Mouse (Mus musculus) adrenal gland, adult (tissue): ENCODE data around the gene Gm8094.
A peak's percentile ranks its signal among the peaks of the same experiment; 100 is the strongest.
"Not testable (repeated sequence)": the region's sequence is repeated elsewhere in the genome, so short reads cannot be mapped to it uniquely, and the experiment has no call there.

Experiments
- DNase-seq, 2 experiments: peaks; one replicate each; pipeline ENCODE4 v3.0.0; 2022 to 2023; ENCODE audit warnings: low spot score in 1 of 2; ENCODE audit not compliant: inconsistent age in 2 of 2

The Gm8094 gene

DNA sequence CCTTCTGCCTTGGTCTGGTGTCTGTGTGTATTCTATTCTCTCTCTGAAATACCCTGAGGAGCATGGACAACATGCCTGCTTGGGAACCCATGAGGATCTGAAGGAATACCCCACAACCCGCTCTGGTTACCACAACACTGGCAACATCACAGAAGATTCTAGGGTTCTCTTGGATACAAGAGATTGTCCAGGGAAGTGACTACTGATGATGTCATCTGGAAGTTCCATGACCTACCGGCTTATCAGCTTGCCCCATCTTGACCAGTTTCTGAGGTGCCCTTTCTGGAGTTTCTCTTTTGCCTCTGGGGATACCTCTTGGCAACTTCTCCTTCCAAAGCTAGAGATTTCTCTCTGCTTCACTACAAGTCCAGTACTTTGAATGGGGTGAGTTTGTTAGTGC is at the start of gene Gm8094:
Gene Gm8094, minus strand, starts transcription at position 101 of the 400 bp plus-strand sequence.
- not testable (repeated sequence) for DNase-seq

DNA sequence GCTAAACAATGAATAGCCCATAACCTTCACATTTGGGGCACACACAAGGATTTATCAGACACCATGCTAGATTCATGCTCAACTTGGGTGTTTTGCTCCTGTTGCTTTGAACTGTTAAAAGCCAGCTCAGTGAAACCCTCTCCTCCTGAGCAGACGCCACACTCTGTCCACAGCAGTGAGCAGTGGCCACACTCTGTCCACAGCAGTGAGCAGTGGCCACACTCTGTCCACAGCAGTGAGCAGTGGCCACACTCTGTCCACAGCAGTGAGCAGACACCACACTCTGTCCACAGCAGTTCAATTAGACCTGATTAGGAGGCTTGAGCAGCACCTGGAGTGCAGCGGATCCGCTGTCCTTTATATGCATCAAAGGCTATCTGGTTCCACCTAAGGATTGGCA is 43.2 kb upstream of the Gm8094 start:
- DNase-seq: peak in 1 of 2 experiments; percentile 63

DNA sequence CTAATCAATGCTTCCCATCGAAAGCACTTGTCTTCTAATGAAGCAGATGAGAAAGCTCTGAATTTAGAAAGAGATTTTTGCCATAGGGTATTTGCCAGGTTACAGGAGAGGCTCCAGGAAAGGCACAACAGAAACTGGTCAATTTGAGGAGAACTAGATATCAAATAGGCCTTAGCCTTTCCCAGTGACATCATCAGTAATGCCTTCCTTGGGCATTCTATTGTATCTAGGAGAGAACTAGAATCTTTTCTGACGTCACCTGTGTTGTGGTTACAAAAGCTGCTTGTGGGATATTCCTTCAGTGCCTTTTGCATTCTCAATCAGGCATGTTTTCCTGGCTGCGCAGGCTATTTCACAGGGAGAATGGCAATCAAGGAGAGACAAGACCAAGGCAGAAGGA is 23.9 kb upstream of the Gm8094 start, which contains the start of gene Gm8104:
Gene Gm8104, plus strand, starts transcription at position 301 of the 400 bp plus-strand sequence.
- DNase-seq: not testable (repeated sequence)

DNA sequence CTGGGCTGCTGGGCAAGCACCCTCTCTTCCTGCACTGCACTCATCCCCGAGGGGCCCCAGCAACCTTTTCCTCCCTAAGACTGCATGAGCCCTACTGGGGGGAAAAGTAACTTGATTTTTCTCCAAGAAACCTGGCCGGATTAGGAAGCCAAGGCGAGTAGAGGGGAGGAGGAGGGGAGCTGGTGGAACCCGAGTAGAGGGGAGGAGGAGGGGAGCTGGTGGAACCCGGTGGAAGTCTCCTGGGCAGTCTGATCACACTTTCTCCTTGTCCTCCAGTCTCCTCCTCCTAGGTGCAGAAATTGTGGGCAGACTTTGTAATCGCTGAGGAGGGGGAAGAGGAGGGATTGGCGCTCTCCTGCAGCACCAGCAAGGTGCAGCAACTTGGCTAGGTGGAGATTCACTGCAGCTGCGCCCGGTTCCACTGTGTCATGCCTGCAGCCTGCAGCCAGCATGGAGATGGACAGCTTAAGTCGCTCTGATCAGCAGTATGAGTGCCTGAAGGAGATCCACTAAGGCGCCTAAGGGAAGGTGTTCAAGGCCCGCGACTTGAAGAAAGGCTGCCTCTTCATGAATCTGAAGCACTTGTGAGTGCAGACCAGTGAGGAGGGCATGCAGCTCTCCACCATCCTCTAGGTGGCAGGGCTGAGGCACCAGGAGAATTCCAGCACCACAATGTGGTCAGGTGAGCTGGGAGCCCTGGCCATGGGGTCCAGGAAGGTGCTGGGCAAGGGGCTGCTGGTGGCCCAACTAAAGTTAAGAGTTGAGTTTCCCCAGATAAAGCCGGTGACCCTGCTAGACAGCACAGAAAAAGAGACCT is 12.9 kb upstream of the Gm8094 start:
- not testable (repeated sequence) for DNase-seq

DNA sequence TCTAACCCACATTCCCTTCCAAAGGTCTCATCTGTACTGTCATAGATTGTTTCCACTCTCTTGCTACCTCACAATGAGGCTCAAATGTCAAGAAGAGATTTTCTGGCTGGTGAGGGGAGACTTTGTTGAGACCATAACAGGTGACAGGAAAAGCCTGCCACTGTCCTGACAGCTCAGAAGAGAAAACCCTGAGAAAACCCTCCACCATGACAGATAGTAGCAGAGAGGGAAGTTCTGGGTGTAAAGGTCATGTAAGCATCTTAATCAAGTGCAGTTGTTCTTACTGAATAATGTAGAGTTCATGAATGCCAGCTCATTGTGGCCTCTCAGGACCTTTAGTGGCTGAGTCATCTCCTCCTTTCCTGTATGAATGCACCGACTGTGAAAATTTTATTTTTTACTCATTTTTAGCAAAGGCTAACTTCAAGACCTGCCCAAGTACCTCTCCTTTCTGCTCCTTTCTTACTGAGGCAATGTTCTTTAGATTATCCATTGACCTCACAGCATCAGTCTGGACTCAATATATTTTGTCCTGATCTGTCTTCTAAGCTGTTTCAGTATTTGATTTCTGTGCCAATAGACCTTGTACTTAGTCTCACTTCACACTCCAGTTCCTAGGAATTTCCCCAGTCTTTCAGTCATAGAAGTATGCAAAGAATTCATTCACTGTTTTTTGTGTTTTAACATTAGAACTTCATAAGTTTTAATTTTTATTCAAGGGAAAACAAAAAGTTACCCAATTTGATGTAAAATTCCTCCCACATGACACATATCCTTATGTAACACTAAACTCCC is 8.7 kb upstream of the Gm8094 start:
- DNase-seq: peak; percentile 35 to 85

DNA sequence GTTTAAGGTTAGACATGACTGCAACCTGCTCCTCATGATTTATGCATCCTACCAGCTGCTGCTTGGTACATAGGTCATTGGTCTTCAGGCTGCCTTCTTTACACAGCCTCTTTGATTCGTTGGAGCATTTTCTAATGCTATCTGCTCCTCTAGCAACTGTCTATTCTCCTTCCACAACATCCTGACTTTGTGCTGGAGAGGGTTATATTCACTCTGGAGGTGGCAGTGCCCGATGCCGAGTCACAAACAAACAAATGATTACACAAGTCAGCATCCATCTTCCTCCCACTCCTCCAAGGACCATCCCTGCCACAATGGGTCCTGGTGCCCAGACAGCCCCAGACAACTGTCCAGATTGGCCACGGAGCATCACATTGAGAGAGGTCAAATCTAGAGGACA is 16.3 kb downstream of the Gm8094 start:
- peak in 1 of 2 experiments; percentile 26 for DNase-seq

DNA sequence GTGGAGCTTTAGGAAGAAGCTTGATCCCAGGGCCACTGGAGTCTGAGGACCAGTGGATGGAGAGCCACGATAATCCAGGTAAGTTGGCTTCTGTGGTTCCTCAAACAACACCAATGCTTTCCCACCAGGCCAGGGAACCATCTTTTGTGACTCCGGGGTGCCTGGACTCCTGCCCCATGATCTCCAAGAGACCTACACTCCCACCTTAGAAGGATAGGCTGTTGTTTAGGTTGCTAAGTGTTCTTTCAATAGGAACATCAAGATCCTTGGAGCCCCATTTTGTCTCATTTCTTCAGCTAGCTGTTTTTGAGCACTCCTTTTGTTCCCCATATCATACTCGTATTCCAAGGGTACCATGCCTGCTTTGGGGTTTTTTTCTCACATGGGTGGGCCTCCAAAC is 18.4 kb downstream of the Gm8094 start:
- DNase-seq: peak in 1 of 2 experiments; percentile 33
